Mouse (Mus musculus): ENCODE results near the gene Gsto2. TPM values are rescaled to one million over a fixed set of nuclear protein-coding genes. Genes with fewer than 3 reads are reported as not detected.

Gene Gsto2
- polyA plus RNA-seq, 1 experiment, result 5.7 TPM

DNA sequence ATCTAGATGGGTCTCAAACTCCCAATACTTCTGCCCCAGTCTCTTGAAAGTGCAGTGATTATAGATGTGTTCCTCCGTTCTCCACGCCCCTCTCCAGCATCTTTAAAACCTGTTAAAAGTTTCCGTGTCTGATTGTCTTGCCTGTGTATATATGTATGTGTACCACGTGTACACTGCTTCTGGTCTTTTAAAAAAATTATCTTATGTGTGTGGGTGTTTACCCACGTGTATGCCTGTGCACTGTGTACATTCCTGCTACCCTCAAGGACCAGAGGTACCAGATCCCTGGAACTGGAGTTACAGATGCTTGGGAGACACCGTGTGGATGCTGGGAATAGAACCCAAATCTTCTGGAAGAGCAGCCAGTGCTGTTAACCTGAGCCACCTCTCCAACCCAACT lies 70.2 kb downstream of the Gsto2 start:
- no peaks in the 10 kb centered on the region for H3K79me2 ChIP-seq (ENCODE audit: control insufficient read depth, insufficient read depth)
- no peak overlapping the region for H3ac ChIP-seq (ENCODE audit: control insufficient read depth, insufficient read length)
- no peak overlapping the region for H3K4me2 ChIP-seq (ENCODE audit: low read depth)
- H3K4me3 ChIP-seq, result no peak overlapping the region
- H3K36me3 ChIP-seq (ENCODE audit: control insufficient read depth, insufficient read depth), result no peaks in the 10 kb centered on the region
- no peaks in the 10 kb centered on the region for H3K27me3 ChIP-seq (ENCODE audit: control insufficient read depth, insufficient read depth, insufficient read length)
- TF ChIP-seq MAX (IDR thresholded peaks at IDR 0.05; ENCODE audit: low read depth) (no peak), POLR2A (IDR thresholded peaks at IDR 0.05; ENCODE audit: insufficient read length, low read depth) (no peak), TCF3 (IDR thresholded peaks at IDR 0.05; ENCODE audit: insufficient read length, low read depth) (no peak), E2F4 (IDR thresholded peaks at IDR 0.05; ENCODE audit: insufficient read depth) (no peak), REST (IDR thresholded peaks at IDR 0.05; ENCODE audit: insufficient read depth, insufficient read length) (no peak), POLR2AphosphoS2 (IDR thresholded peaks at IDR 0.05; ENCODE audit: insufficient read length, low read depth) (no peak), CEBPB (IDR thresholded peaks at IDR 0.05; ENCODE audit: insufficient read depth, poor library complexity, severe bottlenecking) (no peak), USF1 (IDR thresholded peaks at IDR 0.05; ENCODE audit: low read depth) (no peak), MYOG (IDR thresholded peaks at IDR 0.05; ENCODE audit: control insufficient read depth in 1 of 3, insufficient read depth in 1 of 3, insufficient read length in 2 of 3, low read depth in 2 of 3) (no peak), MYOD1 (IDR thresholded peaks at IDR 0.05; ENCODE audit: control insufficient read depth in 1 of 3, insufficient read length in 2 of 3, low read depth in 2 of 3) (no peak), SRF (IDR thresholded peaks at IDR 0.05; ENCODE audit: control insufficient read depth, insufficient read length, low read depth) (no peak), TCF12 (IDR thresholded peaks at IDR 0.05; ENCODE audit: insufficient read depth, poor library complexity, severe bottlenecking) (no peak)

Other genes with a start within 250 kb of the Gsto2 start
- gene Col17a1, start 173.4 kb upstream of the Gsto2 start, polyA plus RNA-seq (2012; fragmentation: generic; extraction: Trizol), result 0.18 TPM
- gene Sfr1, start 133.9 kb upstream of the Gsto2 start, polyA plus RNA-seq (2012; fragmentation: generic; extraction: Trizol), result 78.6 TPM
- gene Gsto1, start 10.6 kb upstream of the Gsto2 start, polyA plus RNA-seq (2012; fragmentation: generic; extraction: Trizol), result 232 TPM
- 0.02 TPM for gene Cfap43, start 53.8 kb downstream of the Gsto2 start, polyA plus RNA-seq (2012; fragmentation: generic; extraction: Trizol)
- 54.1 TPM for gene Itprip, start 53.8 kb downstream of the Gsto2 start, polyA plus RNA-seq (2012; fragmentation: generic; extraction: Trizol)
- gene Cfap58, start 72.1 kb downstream of the Gsto2 start, polyA plus RNA-seq (2012; fragmentation: generic; extraction: Trizol), result not detected

Measured in myocyte (in vitro differentiated cells).